Mouse (Mus musculus): ENCODE results near the gene Nemp2. TPM values are rescaled to one million over a fixed set of nuclear protein-coding genes. Genes with fewer than 3 reads are reported as not detected.
A peak's percentile ranks its signal among the peaks of the same experiment; 100 is the strongest.

Gene Nemp2
- polyA plus RNA-seq, 1 experiment: 2.3 TPM

- Histone ChIP-seq H3K4me1 (ENCODE audit: control insufficient read depth, insufficient read depth, insufficient read length, low read length) (no peaks in the 10 kb centered on the region), H3K27ac (ENCODE audit: insufficient read depth, low read depth, low read length) (no peak overlapping the region), H3K36me3 (ENCODE audit: control insufficient read depth, insufficient read depth, low read length) (no peaks in the 10 kb centered on the region), H3K4me3 (ENCODE audit: low read depth, low read length) (no peak overlapping the region), H3K27me3 (ENCODE audit: control insufficient read depth, insufficient read depth, low read length) (no peaks in the 10 kb centered on the region)
- WGBS: 80% methylated on average over 1 of the region's 1 CpGs
- no peak for TF ChIP-seq POLR2A (IDR thresholded peaks at IDR 0.05; ENCODE audit: low read depth, low read length)
Measured at GRCm38 (mm10) chr1:52607700-52608099, 22.8 kb upstream of the Nemp2 start.

GRCm38 (mm10) chr1:52608486-52608885 lies 22.0 kb upstream of the Nemp2 start:
- WGBS: 89% methylated on average over 4 of the region's 4 CpGs
- H3K4me3 ChIP-seq (ENCODE audit: low read depth, low read length): no peak overlapping the region
- no peak overlapping the region for H3K27ac ChIP-seq (ENCODE audit: insufficient read depth, low read depth, low read length)
- TF ChIP-seq CTCF (IDR thresholded peaks at IDR 0.05; ENCODE audit: extremely low read depth, insufficient read length, insufficient replicate concordance, low read depth, low read length): no peak
- H3K4me1 ChIP-seq (ENCODE audit: control insufficient read depth, insufficient read depth, insufficient read length, low read length): no peaks in the 10 kb centered on the region
- no peaks in the 10 kb centered on the region for H3K27me3 ChIP-seq (ENCODE audit: control insufficient read depth, insufficient read depth, low read length)
- H3K36me3 ChIP-seq (ENCODE audit: control insufficient read depth, insufficient read depth, low read length): no peaks in the 10 kb centered on the region

- TF ChIP-seq CTCF (IDR thresholded peaks at IDR 0.05; ENCODE audit: extremely low read depth, insufficient read length, insufficient replicate concordance, low read depth, low read length) (no peak), POLR2A (IDR thresholded peaks at IDR 0.05; ENCODE audit: low read depth, low read length) (no peak)
- H3K36me3 ChIP-seq (ENCODE audit: control insufficient read depth, insufficient read depth, low read length): no peaks in the 10 kb centered on the region
- no peak overlapping the region for H3K4me3 ChIP-seq (ENCODE audit: low read depth, low read length)
- H3K4me1 ChIP-seq (ENCODE audit: control insufficient read depth, insufficient read depth, insufficient read length, low read length): no peaks in the 10 kb centered on the region
- 16% methylated on average over 1 of the region's 1 CpGs for WGBS
- H3K27ac ChIP-seq (ENCODE audit: insufficient read depth, low read depth, low read length): no peak overlapping the region
- H3K27me3 ChIP-seq (ENCODE audit: control insufficient read depth, insufficient read depth, low read length): no peaks in the 10 kb centered on the region
Measured at GRCm38 (mm10) chr1:52618217-52618616, 12.3 kb upstream of the Nemp2 start.

GRCm38 (mm10) chr1:52620442-52620841 lies 10.1 kb upstream of the Nemp2 start:
- H3K4me3 ChIP-seq (ENCODE audit: low read depth, low read length): no peak overlapping the region
- H3K27me3 ChIP-seq (ENCODE audit: control insufficient read depth, insufficient read depth, low read length): no peaks in the 10 kb centered on the region
- H3K36me3 ChIP-seq (ENCODE audit: control insufficient read depth, insufficient read depth, low read length): no peaks in the 10 kb centered on the region
- no peaks in the 10 kb centered on the region for H3K4me1 ChIP-seq (ENCODE audit: control insufficient read depth, insufficient read depth, insufficient read length, low read length)
- no peak for TF ChIP-seq POLR2A (IDR thresholded peaks at IDR 0.05; ENCODE audit: low read depth, low read length)
- TF ChIP-seq CTCF (IDR thresholded peaks at IDR 0.05; ENCODE audit: extremely low read depth, insufficient read length, insufficient replicate concordance, low read depth, low read length): no peak
- no peak overlapping the region for H3K27ac ChIP-seq (ENCODE audit: insufficient read depth, low read depth, low read length)

GRCm38 (mm10) chr1:52630937-52631299 lies 415 bp downstream of the Nemp2 start:
- peak overlapping the region; percentile 80 for H3K27ac ChIP-seq (ENCODE audit: insufficient read depth, low read depth, low read length)
- H3K27me3 ChIP-seq (ENCODE audit: control insufficient read depth, insufficient read depth, low read length): no peaks in the 10 kb centered on the region
- peak overlapping the region; percentile 98 for H3K4me3 ChIP-seq (ENCODE audit: low read depth, low read length)
- no peaks in the 10 kb centered on the region for H3K36me3 ChIP-seq (ENCODE audit: control insufficient read depth, insufficient read depth, low read length)
- no peaks in the 10 kb centered on the region for H3K4me1 ChIP-seq (ENCODE audit: control insufficient read depth, insufficient read depth, insufficient read length, low read length)
- under 1% methylated on average over 6 of the region's 6 CpGs for WGBS
- no peak for TF ChIP-seq CTCF (IDR thresholded peaks at IDR 0.05; ENCODE audit: extremely low read depth, insufficient read length, insufficient replicate concordance, low read depth, low read length)
- TF ChIP-seq POLR2A (IDR thresholded peaks at IDR 0.05; ENCODE audit: low read depth, low read length): no peak

- Histone ChIP-seq H3K4me3 (ENCODE audit: low read depth, low read length) (no peak overlapping the region), H3K36me3 (ENCODE audit: control insufficient read depth, insufficient read depth, low read length) (no peaks in the 10 kb centered on the region), H3K27me3 (ENCODE audit: control insufficient read depth, insufficient read depth, low read length) (no peaks in the 10 kb centered on the region), H3K4me1 (ENCODE audit: control insufficient read depth, insufficient read depth, insufficient read length, low read length) (no peaks in the 10 kb centered on the region), H3K27ac (ENCODE audit: insufficient read depth, low read depth, low read length) (no peak overlapping the region)
- TF ChIP-seq CTCF (IDR thresholded peaks at IDR 0.05; ENCODE audit: extremely low read depth, insufficient read length, insufficient replicate concordance, low read depth, low read length) (no peak), POLR2A (IDR thresholded peaks at IDR 0.05; ENCODE audit: low read depth, low read length) (no peak)
- 53% methylated on average over 2 of the region's 2 CpGs for WGBS
Measured at GRCm38 (mm10) chr1:52631570-52631969, 1.1 kb downstream of the Nemp2 start.

- 88% methylated on average over 6 of the region's 6 CpGs for WGBS
- no peaks in the 10 kb centered on the region for H3K36me3 ChIP-seq (ENCODE audit: control insufficient read depth, insufficient read depth, low read length)
- no peaks in the 10 kb centered on the region for H3K27me3 ChIP-seq (ENCODE audit: control insufficient read depth, insufficient read depth, low read length)
- H3K4me1 ChIP-seq (ENCODE audit: control insufficient read depth, insufficient read depth, insufficient read length, low read length): no peaks in the 10 kb centered on the region
- no peak overlapping the region for H3K4me3 ChIP-seq (ENCODE audit: low read depth, low read length)
- no peak overlapping the region for H3K27ac ChIP-seq (ENCODE audit: insufficient read depth, low read depth, low read length)
- TF ChIP-seq CTCF (IDR thresholded peaks at IDR 0.05; ENCODE audit: extremely low read depth, insufficient read length, insufficient replicate concordance, low read depth, low read length) (no peak), POLR2A (IDR thresholded peaks at IDR 0.05; ENCODE audit: low read depth, low read length) (no peak)
Measured at GRCm38 (mm10) chr1:52634251-52634650, 3.7 kb downstream of the Nemp2 start.

- H3K4me3 ChIP-seq (ENCODE audit: low read depth, low read length): no peak overlapping the region
- H3K4me1 ChIP-seq (ENCODE audit: control insufficient read depth, insufficient read depth, insufficient read length, low read length): no peaks in the 10 kb centered on the region
- H3K27me3 ChIP-seq (ENCODE audit: control insufficient read depth, insufficient read depth, low read length): no peaks in the 10 kb centered on the region
- no peak overlapping the region for H3K27ac ChIP-seq (ENCODE audit: insufficient read depth, low read depth, low read length)
- TF ChIP-seq POLR2A (IDR thresholded peaks at IDR 0.05; ENCODE audit: low read depth, low read length) (no peak), CTCF (IDR thresholded peaks at IDR 0.05; ENCODE audit: extremely low read depth, insufficient read length, insufficient replicate concordance, low read depth, low read length) (no peak)
- 85% methylated on average over 3 of the region's 3 CpGs for WGBS
- H3K36me3 ChIP-seq (ENCODE audit: control insufficient read depth, insufficient read depth, low read length): no peaks in the 10 kb centered on the region
Measured at GRCm38 (mm10) chr1:52635932-52636331, 5.4 kb downstream of the Nemp2 start.

Data from small intestine, adult 2 months (tissue).